Mouse (Mus musculus): ENCODE data around the gene Fam92b.

- TF ChIP-seq CTCF (IDR thresholded peaks at IDR 0.05) = no peak
- TF ChIP-seq POLR2A (IDR thresholded peaks at IDR 0.05; ENCODE audit: insufficient read depth, low read depth, low read length) = no peak
- no peak for TF ChIP-seq EP300 (IDR thresholded peaks at IDR 0.05; ENCODE audit: insufficient read depth, low read depth, low read length)
Measured at GRCm38 (mm10) chr8:120161658-120162403, 15.4 kb downstream of the Fam92b start.

Measured in heart, adult 2 months (tissue).